ENCODE assay signal across 12 mouse cellular contexts in the genomic region with DNA sequence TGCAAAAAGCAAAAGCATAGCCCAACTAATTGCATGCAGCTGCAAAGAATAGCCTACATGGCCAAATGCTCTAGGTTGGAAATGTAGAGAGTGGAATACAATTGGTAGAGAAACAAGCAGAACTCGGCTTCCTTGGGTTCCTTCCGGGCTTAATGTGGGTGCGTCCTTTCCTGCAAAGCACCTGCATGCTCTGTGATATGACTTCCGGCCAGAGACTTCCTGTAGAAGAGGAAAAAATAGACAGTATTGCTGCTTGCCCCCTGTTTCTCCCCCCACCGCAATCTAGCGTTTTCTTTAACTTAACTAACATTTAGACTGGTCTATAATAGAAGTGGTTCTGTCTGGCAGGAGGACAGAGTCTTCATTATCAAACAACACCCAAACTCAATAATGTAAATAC.
A peak's percentile ranks its signal among the peaks of the same experiment; 100 is the strongest.
DNase-seq lines count a peak whose midpoint lies in the region; ATAC-seq lines count a peak whose summit lies in the region.
"Had no signal": no experiment of that assay in that cellular context is flagged by ENCODE, and none has a peak within 500 bp of the region (broad histone marks: within the 10 kb centered on the region; RNA-seq: fewer than 3 reads in every experiment).

No protein-coding gene starts in this region.

- peak; percentile 45 to 60 for DNase-seq in B cell, adult 2 months
- DNase-seq in CD4-positive, CD25-positive, alpha-beta regulatory T cell, adult 2 months (ENCODE audit: low read depth, low spot score): peak; percentile 63
- peak; percentile 25 to 32 for DNase-seq in thymus, postnatal 10 days (ENCODE audit: low spot score in 2 of 2)
- DNase-seq in testis, postnatal 14 days (ENCODE audit: low spot score): no peak
- no peak for DNase-seq in layer of hippocampus, postnatal 10 days (ENCODE audit: low spot score in 2 of 2)
- no peak for DNase-seq in kidney, adult 18-20 months
- DNase-seq: adrenal gland, postnatal 10 days; cerebellum, adult 9-10 months; heart, postnatal 10 days; liver; lung, adult 2 months had no signal

- peak; percentile 31 to 46; a peak in 2 of 4 replicates for ATAC-seq in hematopoietic stem cell, adult 5-6 weeks (replicated peaks in 1 of 2; ENCODE audit: insufficient read depth in 1 of 2, low FRiP score in 2 of 2, low TSS enrichment in 1 of 2, low read depth in 1 of 2, poor library complexity in 2 of 2, severe bottlenecking in 2 of 2)

Comparison
In these comparisons a context has a peak if more than half of its experiments do, and no peak if none do; other contexts are left out.
1. DNase-seq: peak in B cell, adult 2 months (2 of 2), CD4-positive, CD25-positive, alpha-beta regulatory T cell, adult 2 months (single experiment) and thymus, postnatal 10 days (2 of 2); none in testis, postnatal 14 days (single experiment), layer of hippocampus, postnatal 10 days (0 of 2) and kidney, adult 18-20 months (single experiment).